Mouse (Mus musculus): Measurements from ENCODE around the gene Cdc37.
A peak's percentile ranks its signal among the peaks of the same experiment; 100 is the strongest.

Cdc37 gene

GRCm38 (mm10) chr9:21097793-21098192 lies 52.0 kb downstream of the Cdc37 start:
- DNase-seq (ENCODE audit: low spot score), result peak; percentile 49

GRCm38 (mm10) chr9:21095958-21096357 lies 53.8 kb downstream of the Cdc37 start:
- DNase-seq (ENCODE audit: low spot score), result no peak

- no peak for DNase-seq (ENCODE audit: low spot score)
Measured at GRCm38 (mm10) chr9:21093423-21093822, 56.4 kb downstream of the Cdc37 start.

GRCm38 (mm10) chr9:21091707-21092320 lies 58.0 kb downstream of the Cdc37 start, which contains the start of the genes Gm38431 and Raver1:
Gene Gm38431 (minus strand): TSS chr9:21091997.
Gene Raver1 (minus strand): TSS chr9:21092008.
- peak; percentile 98 for DNase-seq (ENCODE audit: low spot score)

GRCm38 (mm10) chr9:21090972-21091706 lies 58.6 kb downstream of the Cdc37 start:
- DNase-seq (ENCODE audit: low spot score), result no peak

- no peak for DNase-seq (ENCODE audit: low spot score)
Measured at GRCm38 (mm10) chr9:21090537-21090936, 59.2 kb downstream of the Cdc37 start.

GRCm38 (mm10) chr9:21083324-21083723 lies 66.5 kb downstream of the Cdc37 start:
- DNase-seq (ENCODE audit: low spot score), result no peak
